Mouse (Mus musculus) heart, postnatal 36 days (tissue): Measurements from ENCODE around the gene Senp1. TPM values are rescaled to one million over a fixed set of nuclear protein-coding genes. Genes with fewer than 3 reads are reported as not detected.

ENCODE experiments used
- DNase-seq, 2 experiments: peaks; one replicate each; pipeline ENCODE4 v3.0.0; 2021 to 2022
- intact Hi-C: fragments of 180-260 bp; cut with DNase I; formaldehyde crosslinking; loops from one replicate; pipeline ENCODE4 v1.15.1; 2025
- total RNA-seq, 2 experiments: library from RNA; stranded (reverse); gene quantifications; 2 replicates each; pipeline ENCODE4 v1.2.3; 2021

Gene Senp1
- total RNA-seq: 10 to 100 TPM in 1 of 2 experiments, 1 to 10 TPM in 1; 9.9 to 11.3 TPM

DNA sequence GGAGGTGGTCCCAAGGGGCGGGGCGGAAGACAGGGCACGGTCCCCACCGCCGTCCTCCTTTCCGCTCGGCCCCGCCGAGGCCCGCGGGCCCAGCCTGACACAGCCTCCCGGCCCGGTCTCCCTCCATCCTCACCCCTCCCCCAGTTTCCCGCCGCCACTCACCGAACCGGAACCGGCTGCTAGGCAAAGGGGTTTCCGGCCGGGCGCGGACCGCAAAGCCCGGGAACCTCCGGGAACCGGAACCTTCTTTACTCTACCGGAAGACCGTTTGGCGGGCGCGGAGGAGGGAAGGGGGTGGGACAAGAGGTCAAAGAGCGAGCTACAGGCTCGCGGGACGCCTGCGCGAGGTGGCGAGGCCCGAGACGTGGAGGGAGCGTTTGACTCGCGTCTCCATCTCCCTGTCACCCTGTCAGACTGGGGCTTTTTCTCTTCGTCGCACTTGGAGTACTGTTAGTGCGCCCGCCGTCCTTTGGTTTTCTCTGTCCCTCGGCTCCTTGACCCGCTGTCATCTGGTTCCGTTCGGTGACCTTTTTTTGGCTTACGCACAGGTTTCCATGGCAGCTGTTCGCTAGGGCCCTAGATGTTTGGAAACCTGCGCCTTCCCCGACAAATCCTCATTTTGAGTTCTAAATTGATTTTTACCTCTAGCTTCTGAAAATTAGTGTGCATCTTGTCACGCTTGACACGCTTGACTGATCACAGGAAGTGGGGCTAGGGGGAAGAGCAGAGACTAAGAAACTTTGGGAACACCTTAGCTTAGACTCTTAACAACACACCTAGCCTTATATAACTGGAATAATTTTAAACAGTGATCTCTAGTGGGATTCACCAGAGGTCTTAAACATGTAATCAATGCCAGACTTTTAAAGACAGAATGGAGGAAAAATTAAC is at the start of gene Senp1:
Senp1 (minus strand) TSS at position 624 of the 891 bp plus-strand sequence.
- peak; percentile 88 to 94 for DNase-seq

DNA sequence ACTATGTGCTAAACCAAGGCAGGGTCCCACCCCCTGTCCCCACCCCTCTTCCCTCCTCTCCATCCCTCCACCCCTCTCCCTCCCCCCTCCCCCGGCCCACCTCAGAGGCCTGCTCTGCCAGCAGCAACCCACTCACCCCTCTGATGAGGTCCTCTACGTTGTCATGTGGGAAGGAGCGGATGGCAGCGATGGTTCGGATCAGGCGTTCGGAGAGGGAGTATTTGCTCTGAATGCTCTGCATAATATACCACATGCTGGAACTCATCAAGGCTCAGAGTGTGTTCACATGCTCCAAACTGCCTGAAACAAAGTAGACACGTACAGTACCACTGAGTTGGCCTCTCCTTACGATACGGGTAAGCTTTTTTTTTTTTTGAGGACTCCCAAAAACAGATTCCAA is 49.0 kb upstream of the Senp1 start:
- DNase-seq: no peak
- intact Hi-C loops: no loop called here

More for the DNA sequence above, at the start of gene Senp1:
- intact Hi-C loops: loop anchor here (5.0 to 10.0 kb wide), 3 partner anchors 79 to 411 kb away; no protein-coding TSS in a partner anchor

DNA sequence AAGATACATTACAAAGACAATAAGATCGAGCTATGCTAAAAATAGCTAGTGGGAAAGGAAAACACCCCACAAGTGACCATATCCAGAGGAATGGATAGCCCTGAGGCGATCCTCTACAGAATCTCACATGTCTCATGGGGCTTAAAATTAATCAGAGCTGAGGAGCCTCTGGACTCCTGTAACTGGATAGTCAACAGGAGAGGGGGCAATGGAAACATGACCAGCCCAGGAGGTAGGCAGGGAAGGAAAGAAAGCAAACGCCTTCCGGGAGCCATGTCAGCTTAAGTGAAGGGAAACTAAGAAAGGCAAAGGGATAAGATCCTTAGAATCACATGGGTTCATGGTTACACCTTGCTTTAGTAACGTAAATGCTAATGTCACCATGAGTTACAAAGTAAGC is 47.3 kb upstream of the Senp1 start:
- DNase-seq: no peak
- intact Hi-C loops: no loop called here

DNA sequence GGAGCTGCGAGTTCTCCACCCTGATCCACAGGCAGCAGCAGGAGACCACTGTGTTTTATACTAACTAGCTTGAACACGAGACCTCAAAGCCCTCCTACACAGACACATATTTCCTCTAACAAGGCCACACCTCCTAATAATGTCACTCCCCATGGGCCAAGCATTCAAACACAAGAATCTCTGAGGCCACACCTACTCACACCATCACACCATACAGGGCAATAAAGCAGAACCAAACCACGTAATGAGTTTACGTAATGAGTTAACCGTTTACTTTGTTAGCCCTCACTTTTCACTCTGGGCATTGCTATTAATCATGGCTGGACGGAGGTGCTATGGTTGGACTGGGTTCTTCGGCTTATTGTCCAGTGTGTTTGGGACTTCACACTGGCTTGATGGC is 46.2 kb upstream of the Senp1 start:
- no peak for DNase-seq
- intact Hi-C loops: no loop called here

DNA sequence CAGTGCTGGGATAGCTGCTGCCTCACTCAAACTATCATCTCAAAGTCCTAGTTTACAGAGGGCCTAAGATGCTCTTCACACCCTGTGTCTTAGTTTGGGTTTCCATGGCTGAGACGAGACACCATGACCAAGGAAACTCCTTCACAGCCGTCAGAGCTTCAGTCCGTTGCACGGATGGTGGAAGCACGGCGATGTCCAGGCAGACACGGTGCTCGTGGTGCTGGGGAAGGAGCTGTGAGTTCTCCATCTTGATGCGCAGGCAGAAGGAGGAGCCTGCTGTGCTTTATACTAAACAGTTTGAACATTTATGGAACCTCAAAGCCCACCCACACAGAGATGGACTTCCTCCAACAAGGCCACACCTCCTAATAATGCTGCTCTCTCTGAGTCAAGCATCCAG is 43.3 kb upstream of the Senp1 start:
- no peak for DNase-seq
- intact Hi-C loops: no loop called here

DNA sequence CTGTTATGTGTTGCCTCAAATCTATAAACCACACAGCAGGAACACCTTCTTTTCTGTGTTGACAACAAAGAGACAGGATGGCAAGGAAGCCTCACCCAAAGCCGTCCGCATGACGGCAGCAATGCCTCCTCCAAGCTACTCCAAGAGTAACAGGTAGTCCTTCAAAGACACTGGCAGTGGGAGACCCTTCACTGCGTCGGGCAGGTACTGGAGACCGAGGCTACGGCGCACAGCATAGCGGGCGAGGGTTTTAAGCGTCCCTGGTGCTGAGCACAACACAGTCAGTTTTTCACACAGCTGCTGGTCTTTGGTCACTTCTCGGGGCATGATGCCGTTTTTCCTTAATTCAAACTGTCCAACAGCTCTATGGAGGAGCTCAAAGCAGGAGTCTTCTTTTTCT is 42.1 kb upstream of the Senp1 start:
- DNase-seq: no peak
- intact Hi-C loops: no loop called here

DNA sequence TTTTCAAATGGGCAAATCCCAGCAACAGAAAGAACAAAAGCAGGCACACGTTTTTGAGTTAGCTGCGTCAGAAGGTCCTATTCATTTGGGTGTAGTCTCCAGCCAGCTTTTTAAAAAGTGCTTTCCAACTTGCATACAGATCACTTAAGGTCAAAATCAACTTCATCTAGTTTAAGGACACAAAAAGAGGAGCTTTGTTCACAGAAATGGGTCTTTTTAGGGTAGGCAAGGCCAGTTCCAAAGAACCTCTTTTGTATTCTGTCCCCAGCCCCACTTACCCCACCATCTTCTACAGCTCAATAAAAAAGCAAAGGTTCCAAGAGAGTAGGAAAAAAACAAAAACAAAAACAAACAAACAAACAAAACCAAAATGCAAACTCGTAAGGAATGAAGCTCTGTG is 41.1 kb upstream of the Senp1 start:
- intact Hi-C loops: no loop called here
- no peak for DNase-seq

DNA sequence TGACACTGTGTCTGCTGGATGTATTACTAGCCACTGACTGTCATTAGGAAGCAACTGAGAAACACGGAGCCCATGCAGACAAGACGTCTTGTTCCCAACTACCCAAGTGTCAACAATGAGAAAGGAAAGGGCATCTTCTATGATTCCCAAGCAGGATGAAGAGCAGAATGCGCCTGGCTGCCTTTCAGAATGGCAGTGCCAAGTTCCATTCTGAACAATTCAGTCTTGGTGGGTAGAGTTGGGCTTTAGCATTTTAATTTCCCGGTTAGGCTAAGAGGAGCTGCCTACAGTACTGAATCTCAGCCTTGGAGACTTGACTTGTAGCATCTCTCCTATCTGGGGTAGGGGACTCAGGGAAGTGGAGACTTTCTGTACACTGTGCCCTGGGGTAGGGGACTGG is 40.5 kb upstream of the Senp1 start:
- intact Hi-C loops: no loop called here
- DNase-seq: no peak

DNA sequence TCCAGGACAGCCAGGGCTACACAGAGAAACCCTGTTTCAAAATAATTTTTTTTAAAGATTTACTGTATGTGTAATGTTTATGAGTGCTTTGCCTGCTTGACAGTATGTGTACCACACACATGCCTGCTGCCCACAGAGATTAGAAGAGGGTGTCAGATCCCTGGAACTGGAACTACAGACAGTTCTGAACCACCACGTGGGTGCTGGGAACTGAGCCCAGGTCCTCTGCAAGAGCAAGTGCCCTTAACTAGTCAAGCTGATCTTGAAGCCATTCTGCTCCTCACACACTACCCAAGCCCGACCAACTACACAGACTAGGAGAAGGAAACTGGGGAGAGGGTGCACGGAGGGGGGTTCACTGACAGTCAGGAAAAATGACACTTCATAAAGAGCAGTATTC is 39.9 kb upstream of the Senp1 start:
- DNase-seq: no peak
- intact Hi-C loops: no loop called here

DNA sequence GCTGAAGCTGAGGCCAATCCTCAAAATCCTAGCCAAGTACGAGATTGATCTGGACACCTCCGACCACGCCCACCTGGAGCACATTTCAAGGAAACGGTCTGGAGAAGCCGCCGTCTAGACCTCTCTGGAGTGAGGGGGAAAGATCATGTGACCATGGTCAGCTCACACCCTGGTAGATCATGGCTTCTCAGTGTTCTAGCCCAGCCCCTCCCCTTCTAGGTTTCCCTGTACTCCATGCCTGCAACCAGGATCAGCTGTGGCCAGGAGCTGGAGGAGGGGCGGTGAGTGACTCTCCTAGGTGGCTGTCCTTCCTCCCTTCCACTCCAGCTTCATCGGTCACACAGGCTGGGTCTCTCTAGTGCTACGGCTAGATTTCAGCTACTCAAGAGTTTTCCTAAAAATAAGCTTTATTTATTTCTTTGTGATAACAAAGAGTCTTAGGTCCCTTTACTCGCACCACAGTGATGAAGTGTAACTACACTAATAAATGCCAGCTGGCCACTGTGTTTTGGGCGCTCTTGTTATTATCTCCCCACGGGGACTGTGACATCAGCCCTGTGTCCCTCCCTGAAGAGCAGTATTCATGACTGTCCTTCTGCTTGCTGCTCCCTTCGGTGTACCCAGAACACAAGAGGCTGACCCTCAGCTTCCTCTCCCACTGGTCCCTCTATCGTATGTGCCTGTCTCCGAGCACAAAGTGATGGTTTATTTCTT is 38.6 kb upstream of the Senp1 start:
- intact Hi-C loops: loop anchor here (2.0 kb wide), 1 partner anchor 15 kb away; no protein-coding TSS in a partner anchor
- no peak for DNase-seq

DNA sequence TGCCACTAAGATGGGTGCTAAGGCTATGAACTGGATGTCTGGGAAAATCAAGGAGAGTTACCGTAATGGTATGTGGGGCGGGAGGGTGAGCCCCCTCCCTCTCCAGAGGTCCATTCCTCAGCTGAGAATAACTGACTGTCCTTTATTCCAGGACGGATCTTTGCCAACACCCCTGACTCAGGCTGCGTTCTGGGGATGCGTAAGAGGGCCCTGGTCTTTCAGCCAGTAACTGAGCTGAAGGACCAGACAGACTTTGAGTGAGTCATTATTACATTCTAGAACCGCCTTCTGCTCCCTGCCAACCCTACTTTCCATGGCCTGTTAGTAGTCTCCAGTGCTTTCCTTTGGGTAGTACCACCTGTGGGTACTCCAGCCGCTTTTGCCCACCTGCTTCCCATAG is 37.9 kb upstream of the Senp1 start:
- no peak for DNase-seq
- intact Hi-C loops: loop anchor here (2.0 kb wide), 1 partner anchor 15 kb away; no protein-coding TSS in a partner anchor

DNA sequence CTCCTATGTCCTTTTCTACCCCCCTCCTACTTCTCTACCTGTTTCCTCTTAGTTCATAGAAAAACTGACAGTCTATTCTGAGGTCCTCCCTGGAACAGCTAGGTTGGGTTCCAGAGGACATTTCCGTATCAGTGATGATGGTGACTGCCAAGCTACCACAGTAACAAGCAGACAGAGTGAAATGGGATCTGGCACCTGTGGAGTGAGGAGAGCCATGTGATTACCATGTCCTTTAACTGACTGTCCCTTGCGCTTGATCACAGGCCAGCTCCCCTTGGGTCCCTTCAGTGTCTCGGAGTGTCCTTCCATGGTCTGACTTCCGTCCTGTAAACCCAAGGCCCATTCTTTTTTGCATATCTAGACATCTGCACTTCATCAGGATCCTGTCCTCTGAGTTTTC is 37.5 kb upstream of the Senp1 start:
- intact Hi-C loops: loop anchor here (2.0 kb wide), 1 partner anchor 14 kb away; no protein-coding TSS in a partner anchor

DNA sequence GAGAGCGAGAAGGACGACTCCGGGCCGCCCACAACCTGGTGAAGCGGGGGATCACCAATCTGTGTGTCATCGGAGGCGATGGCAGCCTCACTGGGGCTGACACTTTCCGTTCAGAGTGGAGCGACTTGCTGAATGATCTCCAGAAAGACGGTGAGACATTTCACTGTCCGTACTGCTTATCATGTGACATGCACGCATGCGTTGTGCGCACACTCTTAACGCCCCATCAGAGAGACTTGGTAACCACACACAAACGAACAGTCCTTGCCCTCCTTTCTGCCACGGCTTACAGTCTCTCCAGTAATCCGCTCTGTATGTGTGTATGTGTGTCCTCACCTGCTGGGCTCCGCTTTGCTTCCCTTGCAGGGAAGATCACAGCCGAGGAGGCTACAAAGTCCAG is 27.3 kb upstream of the Senp1 start:
- no peak for DNase-seq
- intact Hi-C loops: no loop called here

More for the DNA sequence above, 37.5 kb upstream of the Senp1 start:
- DNase-seq: no peak

DNA sequence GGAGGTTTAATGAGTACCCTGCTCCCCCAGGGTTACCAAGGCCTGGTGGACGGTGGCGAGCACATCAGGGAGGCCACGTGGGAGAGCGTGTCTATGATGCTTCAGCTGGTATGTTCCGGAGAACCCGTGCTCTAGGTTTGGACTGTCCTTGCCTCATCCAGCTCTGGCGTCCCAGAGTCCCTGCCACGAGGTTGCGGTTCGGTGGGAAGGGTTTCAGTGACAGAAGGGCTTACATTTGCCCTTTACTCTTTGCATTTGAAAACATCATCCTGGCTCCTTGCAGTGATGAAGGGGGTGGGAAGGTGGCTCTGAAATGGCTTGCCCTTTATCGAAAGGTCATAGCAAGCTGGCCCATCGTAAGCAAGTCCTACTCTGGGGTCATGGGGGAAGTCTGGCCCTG is 25.8 kb upstream of the Senp1 start:
- no peak for DNase-seq
- intact Hi-C loops: no loop called here

DNA sequence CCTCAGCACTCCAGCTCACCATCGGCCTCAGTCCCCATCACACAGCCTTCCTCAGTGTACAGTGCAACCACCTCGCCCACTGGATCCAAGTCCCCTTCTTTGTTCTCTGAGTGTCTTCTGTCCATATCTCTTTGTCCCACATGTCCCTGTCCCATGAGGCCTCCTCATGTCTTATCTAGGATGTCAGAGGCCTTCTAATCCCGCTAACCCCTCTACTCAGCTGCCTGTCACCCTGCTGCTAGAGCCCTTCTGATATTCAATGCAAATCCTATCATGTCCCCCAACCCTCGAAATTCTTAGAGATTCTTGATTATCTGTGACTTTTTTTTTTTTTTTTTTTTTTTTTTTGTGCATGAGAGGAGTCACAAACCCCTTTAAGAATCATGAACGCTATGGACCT is 22.7 kb upstream of the Senp1 start:
- intact Hi-C loops: loop anchor here (2.0 kb wide), 1 partner anchor 15 kb away; no protein-coding TSS in a partner anchor
- no peak for DNase-seq

DNA sequence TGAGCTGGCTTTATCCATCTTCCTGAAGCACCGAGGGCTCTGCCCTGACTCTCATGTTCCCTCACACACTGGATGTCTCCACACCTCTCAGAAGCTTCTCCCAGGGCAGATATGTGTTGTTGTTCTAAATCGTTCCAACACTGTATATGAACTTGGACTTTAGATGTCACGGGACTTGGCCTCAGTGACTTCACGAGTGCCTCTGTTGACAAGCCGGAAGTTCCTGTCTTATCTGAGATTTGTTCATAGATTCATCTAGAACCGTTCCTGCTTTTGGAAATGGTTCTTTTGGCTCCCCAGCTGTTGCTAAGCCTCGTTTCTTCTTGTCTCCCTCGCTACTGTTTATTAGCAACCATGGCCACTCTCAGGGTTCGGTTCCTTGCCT is 22.2 kb upstream of the Senp1 start:
- intact Hi-C loops: loop anchor here (2.0 kb wide), 1 partner anchor 15 kb away; no protein-coding TSS in a partner anchor

DNA sequence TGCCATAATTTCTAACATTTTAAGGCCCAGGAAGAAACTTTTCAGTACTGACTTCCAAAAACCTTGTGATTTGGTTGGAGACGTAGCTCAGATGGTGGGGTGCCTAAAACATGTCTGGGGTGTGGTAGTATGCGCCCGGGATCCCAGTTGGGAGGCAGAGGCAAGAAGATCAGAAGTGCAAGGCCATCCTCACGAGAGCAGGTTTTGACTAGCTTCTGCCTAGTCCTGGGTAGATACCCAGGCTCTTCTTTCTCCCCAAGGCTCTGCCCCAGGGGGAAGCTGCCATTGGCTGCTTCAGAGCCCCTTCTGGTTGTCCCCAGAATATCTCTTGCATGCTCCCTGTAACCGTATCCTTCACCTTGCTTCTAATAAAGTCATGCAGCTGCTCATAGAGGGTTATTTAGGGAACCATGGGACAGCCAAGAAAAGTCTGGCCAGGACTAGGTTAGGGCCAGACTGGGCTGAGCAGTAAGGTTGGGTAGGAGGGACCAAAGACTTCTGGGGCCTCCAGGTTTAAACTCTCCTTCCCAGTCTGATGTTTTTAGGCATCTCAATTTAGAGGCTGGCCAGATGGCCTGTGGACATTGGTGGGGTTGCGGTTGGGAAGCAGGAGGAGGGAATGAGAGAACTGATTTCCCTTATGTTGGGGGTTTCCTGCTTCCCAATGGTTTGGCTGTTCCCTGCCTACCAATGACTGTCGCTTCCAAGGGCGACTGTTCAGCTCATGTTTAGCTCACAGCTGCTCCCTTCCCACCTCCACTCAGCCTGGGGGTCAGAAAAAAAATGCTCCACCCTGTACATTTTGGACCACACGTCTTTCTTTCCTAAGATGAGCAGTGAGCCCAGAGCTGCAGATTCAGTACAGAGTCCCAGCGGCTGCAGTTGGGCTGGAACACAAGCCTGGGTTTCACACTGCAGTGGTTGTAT is 21.6 kb upstream of the Senp1 start:
- DNase-seq: no peak
- intact Hi-C loops: no loop called here

More for the DNA sequence above, 22.2 kb upstream of the Senp1 start:
- no peak for DNase-seq

DNA sequence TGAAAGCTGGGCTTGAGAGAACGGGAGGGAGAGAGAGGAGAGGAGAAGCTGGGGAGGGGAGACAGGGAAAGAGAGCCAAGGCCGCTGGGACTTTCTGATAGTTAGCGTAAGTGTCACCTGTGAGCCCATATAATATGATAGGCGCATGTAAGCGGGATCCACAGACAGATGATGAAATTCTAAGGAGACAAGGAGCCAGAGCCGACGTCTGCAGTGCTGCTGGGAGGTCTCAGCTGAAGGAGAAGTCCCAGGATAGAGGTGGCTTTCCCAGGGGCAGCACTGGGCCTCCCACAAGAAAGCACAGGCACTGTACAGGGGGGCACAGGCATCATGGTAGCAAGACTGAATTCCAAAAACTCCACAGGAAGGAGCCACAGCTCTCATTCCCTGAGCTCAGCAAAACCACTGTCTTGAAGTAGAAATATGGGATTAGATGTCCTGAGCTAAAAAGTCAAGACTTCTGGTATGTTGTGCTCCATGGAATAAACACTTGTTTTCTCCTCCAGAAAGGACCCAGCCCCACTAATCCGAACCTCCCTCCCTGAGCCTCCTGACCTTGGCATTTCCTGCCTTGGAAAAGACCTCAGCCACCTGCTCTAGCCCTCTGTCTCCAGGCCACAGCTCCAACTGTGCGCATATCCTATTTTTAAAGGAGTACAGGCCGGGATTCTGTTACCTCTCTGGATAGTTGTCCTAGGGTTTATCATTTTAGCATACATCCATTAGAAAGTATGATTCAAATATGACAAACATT is 20.7 kb upstream of the Senp1 start:
- no peak for DNase-seq
- intact Hi-C loops: no loop called here

DNA sequence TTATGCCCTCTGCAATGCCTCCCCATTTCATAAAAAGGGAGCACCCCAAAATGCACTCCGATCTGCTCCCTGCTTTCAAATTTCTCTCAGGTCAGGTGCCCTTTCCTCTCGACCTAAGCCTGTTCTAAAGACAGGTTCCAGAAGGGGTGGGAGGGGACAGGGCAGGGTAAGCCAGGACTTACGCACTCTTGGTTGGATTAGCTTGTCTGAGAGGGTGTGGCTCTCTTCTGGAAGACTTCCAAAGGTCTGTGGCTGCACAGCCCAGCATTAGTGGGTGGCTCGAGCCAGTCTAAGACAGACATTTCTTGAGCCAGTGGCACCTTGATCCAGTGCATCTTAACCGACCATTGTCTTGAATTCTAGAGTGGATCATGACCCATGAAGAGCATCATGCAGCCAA is 18.2 kb upstream of the Senp1 start:
- intact Hi-C loops: no loop called here
- DNase-seq: no peak
